Mouse (Mus musculus) v-Abl transformed pro-B cells (cell line): ENCODE measurements around the gene Nub1.

Source experiments
- in situ Hi-C, 2 experiments: fragments of 400-800 bp; cut with MboI; formaldehyde crosslinking; loops; one replicate each; pipeline ENCODE4 v1.15.1; 2025; ENCODE audit not compliant: unreplicated experiment in 2 of 2

The Nub1 gene

DNA sequence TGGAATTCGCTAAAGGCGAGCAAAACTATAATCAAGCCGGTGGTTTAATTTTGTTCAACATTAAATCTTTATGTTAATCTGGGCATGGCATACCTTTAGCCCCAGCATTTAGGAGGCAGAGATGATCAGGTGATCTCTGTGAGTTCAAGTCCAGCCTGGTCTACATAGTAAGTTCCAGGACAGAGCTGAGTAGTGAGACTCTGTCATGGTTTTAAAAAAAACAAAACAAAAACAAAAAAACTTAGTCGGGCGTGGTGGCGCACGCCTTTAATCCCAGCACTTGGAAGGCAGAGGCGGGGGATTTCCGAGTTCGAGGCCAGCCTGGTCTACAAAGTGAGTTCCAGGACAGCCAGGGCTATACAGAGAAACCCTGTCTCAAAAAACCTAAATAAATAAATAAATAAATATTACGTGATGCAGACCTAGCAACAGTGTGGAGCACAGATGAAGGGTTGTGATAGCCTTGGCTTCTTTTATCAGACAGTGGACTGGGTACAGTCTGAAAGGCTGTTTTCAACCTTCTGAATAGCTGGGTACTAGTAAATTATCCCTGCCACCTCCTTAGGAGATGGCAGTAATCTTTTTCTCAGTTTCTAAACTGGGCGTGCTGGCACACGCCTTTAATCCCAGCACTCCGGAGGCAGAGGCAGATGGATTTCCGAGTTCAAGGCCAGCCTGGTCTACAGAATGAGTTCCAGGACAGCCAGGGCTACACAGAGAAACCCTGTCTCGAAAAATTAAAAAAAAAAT lies 1.5 kb downstream of the Nub1 start:
- in situ Hi-C loops = loop anchor here (5.0 to 10.0 kb wide), 2 partner anchors 50 to 68 kb away; partner anchors contain the start of gene Crygn (in 1 of the 2)

- in situ Hi-C loops = loop anchor here (5.0 to 10.0 kb wide), 2 partner anchors 50 to 67 kb away; partner anchors contain the start of gene Crygn (in 1 of the 2)
Observed at GRCm38 (mm10) chr5:24687696-24688095, 2.4 kb downstream of the Nub1 start.

- in situ Hi-C loops = no loop called here
Observed at GRCm38 (mm10) chr5:24696704-24697103, 11.4 kb downstream of the Nub1 start.

DNA sequence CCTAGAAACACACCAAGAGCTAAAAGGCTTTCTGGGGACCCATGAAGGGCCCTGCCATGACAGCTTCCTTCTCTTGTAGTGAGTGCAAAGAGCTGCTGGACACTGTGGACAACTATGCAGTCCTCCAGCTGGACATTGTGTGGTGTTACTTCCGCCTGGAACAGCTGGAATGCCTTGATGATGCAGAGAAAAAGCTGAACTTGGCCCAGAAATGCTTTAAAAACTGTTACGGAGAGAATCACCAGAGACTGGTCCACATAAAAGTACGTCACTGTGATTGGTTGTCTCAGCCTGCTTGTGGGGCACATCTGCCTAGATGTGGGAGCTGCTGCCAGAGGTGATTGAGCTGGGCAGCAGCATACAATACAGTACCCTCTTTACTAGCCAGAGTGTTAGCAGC lies 15.9 kb downstream of the Nub1 start:
- in situ Hi-C loops = no loop called here

DNA sequence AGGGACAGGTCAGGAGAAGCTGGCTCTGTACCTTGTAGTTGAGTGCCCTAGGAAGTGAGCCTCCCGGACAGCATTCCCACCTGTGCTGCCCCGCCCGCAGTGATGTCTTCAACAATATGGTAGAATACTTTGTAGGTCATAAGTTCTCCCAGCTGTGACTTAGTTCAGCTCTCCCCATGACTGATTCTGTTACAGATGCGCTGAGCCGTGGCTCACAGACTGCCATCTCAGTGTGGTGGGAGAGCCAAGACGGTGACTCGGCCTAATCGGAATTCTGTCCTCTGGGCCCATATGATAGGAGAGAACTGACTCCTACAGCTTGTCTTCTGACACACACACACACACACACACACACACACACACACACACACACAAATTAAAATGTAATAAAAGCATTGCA lies 19.3 kb downstream of the Nub1 start:
- in situ Hi-C loops = no loop called here

DNA sequence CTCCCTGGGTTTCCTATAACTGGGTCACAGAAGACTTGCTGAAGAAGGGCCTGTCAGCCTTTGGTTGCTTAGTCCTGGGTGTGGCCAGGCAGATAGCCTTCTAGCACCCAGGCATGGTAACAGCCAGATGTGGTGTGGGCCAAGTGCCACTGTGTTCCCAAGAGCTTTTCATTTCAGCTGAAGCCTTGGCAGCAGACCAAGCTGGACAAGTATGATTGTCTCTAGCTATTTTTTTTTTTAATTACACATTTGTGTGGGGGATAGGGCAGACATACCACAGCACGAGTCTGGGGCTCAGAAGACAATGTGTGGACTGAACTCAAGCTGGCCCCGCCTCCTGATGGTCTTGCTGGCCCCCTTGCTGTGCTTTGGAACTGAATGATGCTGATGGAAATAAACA lies 24.6 kb downstream of the Nub1 start:
- in situ Hi-C loops = no loop called here

- in situ Hi-C loops = no loop called here
Observed at GRCm38 (mm10) chr5:24711615-24712014, 26.3 kb downstream of the Nub1 start.

DNA sequence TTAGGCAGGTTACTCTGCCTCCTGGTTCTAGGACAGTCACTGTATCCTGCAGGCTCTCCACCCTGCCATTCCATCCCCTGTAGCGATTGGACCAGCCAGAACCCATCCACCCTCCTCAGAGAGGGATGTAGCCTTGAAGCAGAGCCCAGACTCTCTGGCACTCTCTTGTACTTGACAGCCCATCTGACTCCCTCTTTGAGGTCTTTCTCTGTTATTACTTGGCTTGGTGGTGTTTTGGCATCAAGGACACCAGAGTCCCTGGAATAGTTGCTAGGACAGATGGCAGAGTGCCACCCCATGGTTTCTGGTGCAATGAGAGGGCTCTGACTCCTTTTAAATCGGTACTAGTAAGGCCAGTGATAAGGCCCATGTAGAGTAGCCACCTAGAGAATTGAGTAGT lies 27.9 kb downstream of the Nub1 start:
- in situ Hi-C loops = no loop called here

- in situ Hi-C loops = no loop called here
Observed at GRCm38 (mm10) chr5:24713987-24714386, 28.7 kb downstream of the Nub1 start.

- in situ Hi-C loops = no loop called here
Observed at GRCm38 (mm10) chr5:24718076-24718475, 32.7 kb downstream of the Nub1 start.

DNA sequence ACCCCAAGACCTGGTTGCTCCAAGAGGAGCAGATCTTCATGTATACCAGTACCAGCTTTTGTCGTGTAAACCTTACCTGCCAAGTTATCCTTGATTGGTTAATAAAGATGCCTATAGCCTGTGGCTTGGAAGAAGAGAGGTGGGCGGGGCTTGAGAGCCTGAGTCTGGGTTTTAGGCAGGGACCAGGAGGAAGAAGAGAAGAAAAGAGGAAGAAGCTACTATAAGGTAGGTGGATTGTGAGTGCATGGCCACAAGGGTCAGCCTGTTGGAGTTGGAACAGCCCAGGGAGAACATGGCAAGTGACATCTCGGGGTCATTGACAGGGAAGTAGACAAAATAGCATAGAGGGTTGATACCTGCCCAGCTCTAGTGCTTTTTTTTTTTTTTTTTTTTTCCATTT lies 34.5 kb downstream of the Nub1 start:
- in situ Hi-C loops = no loop called here

DNA sequence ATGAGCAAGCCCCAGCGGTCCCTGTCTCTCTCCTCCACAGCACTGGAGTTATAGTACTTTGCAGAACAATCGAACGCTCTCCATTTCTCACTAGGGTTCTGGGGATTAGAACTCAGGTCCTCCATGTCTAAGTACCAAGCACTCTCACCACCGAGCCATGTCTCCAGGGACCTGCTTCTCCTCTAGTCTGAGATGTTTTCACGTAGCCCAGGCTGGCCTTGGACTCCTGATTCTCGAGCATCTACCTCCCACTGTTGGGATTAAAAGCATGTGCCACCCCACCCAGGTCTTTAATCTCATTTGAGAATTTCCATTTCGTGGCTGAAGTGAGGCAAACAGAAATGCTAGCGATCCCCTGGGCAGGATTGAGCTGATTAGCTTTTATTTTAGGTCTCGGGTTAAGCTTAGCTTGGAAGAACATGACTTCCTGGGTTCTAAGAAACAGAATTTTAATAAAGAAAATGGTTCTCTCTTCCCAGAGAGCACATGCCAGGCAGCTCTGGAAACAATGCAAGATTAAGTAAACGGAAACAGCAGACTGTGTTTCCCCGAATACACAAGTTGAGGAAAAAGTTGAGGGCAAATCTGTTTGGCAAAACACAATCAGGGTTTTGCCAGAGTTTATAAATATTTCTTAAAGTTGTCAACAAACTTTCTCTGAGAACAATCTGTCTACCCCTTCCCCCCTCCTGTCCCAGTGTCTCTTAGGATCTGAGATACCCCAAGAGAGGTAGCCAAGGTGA lies 38.4 kb downstream of the Nub1 start:
- in situ Hi-C loops = no loop called here

DNA sequence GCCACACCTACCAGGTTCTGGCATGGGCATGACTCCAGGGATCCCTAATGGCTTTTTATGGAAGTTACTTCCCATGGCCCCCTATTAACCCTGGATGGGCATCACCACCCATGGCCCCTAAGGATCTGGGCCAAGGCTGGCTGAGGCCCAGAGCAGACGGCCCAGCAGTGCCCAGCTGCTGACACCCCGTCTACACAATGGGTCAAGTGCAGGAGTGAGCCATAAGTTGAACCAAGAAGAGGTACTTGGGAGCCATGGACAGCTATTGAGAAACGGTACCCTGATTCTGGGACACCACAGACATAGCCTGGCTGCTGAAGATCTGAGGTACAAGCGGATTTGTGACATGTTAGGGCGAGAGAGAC lies 38.9 kb downstream of the Nub1 start:
- in situ Hi-C loops = no loop called here

GRCm38 (mm10) chr5:24724805-24725204 lies 39.5 kb downstream of the Nub1 start:
- in situ Hi-C loops = no loop called here

GRCm38 (mm10) chr5:24725897-24726296 lies 40.6 kb downstream of the Nub1 start:
- in situ Hi-C loops = no loop called here

GRCm38 (mm10) chr5:24726901-24727836 lies 41.8 kb downstream of the Nub1 start:
- in situ Hi-C loops = no loop called here

DNA sequence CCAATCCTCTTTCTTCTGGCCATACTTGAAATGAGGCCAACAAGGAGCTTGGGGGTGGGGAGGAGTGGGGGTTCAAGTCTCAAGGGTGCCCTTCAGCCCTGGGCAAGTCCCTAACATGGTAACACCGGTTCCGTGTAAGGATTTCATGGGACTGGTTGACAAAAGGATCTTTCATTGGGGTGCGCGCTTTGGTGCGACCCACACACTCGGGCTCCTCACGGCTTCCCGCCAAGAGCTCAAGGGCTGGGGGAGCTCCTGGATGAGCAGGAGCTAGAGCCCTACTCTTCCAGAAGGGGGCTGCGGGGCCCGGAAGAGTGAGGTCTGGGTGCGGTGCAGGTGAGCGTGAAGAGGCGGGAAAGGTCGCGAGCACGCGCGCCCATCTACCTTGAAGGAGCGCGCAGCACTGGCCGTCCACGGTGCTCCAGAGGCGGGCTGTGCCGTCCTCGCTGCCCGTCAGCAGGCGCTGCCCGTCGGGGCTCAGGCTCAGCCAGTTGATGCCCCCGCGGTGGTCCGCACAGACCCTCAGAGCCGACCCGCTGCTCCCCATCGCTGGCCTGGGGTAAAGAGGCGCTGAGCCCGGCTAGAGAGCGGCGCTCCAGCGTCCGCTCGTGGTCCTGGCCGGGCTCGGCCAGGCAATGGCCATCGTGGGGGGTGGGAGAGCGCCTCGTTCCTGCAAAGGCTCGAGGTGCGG lies 44.6 kb downstream of the Nub1 start:
- in situ Hi-C loops = no loop called here

DNA sequence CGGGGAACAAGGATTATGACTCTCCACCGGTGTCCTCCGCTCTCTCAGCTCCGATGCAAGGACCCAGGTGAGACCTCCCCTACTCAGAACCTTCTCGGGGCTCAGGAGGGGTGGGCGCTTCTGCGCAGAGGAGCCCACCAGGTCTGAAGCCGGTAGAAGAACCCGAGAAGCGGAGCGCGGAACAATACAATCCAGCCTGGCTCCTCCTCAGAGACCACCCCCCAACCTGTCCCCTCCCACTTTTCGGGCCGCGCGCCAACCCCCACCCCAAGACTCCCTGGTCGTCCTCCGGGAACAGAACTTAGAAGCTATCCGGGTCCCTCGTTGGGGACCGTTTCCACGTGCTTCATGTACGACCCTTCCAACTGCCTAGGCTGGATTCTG lies 45.1 kb downstream of the Nub1 start, which contains the start of gene Wdr86:
Gene Wdr86, minus strand, starts transcription at position 240 of the 384 bp plus-strand sequence.
- in situ Hi-C loops = no loop called here

DNA sequence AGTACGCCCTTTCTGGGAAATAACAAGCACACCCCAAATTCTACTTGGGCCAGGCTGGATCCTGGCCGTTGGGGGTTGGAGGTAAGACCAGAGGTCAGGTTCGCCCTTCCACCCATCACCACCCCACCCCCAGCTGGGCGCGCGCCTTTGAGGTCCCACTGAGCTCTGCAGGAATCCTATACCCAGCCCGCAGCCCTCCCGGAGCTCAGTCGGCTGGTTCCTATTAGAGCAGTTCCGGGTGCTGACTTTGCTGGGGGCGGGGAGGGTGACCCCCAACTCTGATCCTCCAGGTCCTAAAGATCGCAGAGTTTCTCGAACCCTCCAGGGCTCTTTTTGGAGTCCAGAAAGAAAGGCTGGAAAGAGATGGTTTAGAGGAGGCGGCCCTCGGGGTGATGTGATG lies 45.7 kb downstream of the Nub1 start:
- in situ Hi-C loops = no loop called here

DNA sequence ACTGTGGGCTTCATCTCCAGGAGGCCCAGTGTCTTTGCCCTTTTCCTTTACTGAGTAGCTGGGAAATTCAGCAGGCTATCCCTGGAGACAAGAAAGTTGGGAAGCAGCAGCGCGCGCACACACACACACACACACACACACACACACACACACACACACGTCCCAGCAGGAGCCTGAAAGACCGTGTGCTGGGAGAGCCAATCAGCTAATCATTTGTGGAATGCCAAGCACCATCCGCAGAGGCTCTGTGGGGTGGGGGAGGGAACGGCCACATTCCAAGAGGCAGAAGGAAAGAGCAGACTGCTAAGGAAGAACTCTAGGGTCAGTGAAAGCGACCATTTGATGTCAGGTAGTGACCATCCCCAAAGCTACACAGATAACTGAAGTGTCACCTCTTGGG lies 47.8 kb downstream of the Nub1 start:
- in situ Hi-C loops = no loop called here
